Mouse (Mus musculus) cortical plate, adult 2 months (tissue): ENCODE measurements around the gene Nat9. TPM values are rescaled to one million over a fixed set of nuclear protein-coding genes. Genes with fewer than 3 reads are reported as not detected.

Source experiments
- H3K27ac ChIP-seq: fragments of 200-500 bp; 2 replicates; pipeline ENCODE4 v1.5.1; 2012; ENCODE audit warnings: low read length, control low read depth, inconsistent platforms; ENCODE audit not compliant: insufficient read depth
- H3K4me1 ChIP-seq: fragments of 200-500 bp; 2 replicates; pipeline ENCODE4 v1.6.1; 2011; ENCODE audit warnings: low read length; ENCODE audit not compliant: control insufficient read depth, insufficient read depth
- H3K4me3 ChIP-seq: fragments of 200-500 bp; 2 replicates; pipeline ENCODE4 v1.5.1; 2011; ENCODE audit warnings: mild to moderate bottlenecking, low read length, control low read depth; ENCODE audit not compliant: insufficient read depth
- CTCF ChIP-seq: fragments of 200-500 bp; IDR thresholded peaks from 2 replicates; pipeline ENCODE4 v1.5.1; 2011; ENCODE audit warnings: mild to moderate bottlenecking, control low read depth, low read length; ENCODE audit not compliant: insufficient read depth; ENCODE audit errors: extremely low read depth
- POLR2A ChIP-seq: fragments of 200-500 bp; IDR thresholded peaks from 2 replicates; pipeline ENCODE4 v1.6.1; 2011; ENCODE audit warnings: mild to moderate bottlenecking, low read length, control low read depth; ENCODE audit not compliant: insufficient read depth; ENCODE audit errors: extremely low read depth
- polyA plus RNA-seq: library from polyadenylated mRNA; depleted of rRNA; stranded (reverse); fragments of >200 nt; gene quantifications from 2 replicates; pipeline ENCODE4 v1.2.3, GENCODE M21; 2012

Nat9 gene
- polyA plus RNA-seq, 1 experiment, result 40.9 TPM

DNA sequence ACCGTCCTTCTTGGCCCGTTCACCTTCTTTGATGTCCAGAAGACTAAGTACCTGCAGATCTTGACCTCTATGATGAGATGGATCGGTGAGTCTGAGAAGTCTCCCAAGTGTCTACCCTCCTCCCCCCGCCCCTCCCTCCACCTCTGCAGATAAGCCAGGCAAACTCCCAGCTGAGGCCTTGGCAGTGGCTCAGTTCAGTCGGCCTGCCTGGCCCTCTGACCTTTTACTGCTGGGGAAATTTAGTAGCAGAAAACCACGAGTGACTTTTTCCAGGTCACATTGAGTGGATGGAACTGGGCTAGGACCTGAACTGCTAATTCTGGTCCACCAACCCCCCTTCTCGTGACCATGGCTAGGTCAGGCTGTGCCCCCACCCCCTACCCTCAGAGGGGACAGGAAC is 40.8 kb upstream of the Nat9 start:
- H3K4me1 ChIP-seq, result 0 out of 2 replicates have a peak, but pooled peaks cover 2% of the 10 kb centered on the region
- no peak overlapping the region for H3K27ac ChIP-seq

DNA sequence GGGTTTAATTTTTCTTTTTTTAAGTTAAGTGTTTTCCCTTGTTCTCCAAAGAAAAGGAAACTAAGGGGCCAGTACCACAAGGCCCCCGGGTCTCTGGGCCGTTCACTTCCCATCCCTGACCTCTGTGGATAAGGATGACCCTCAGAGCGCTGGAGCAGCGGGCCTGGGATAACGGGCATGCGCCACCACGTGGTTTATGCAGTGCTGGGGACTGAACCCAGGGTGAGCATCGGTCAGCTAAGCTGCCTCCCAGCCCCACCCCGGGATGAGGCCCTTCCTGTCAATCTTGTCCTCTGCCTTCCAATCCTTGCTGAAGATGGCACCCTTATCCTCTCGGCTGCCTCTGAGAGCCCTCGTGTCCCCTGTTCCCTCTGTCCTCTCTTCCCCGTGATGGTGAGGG is 40.0 kb upstream of the Nat9 start:
- H3K27ac ChIP-seq, result no peak overlapping the region
- no peak for TF ChIP-seq CTCF
- no peak for TF ChIP-seq POLR2A
- H3K4me3 ChIP-seq, result no peak overlapping the region
- H3K4me1 ChIP-seq, result peaks cover 2% of the 10 kb centered on the region; the same call in 1 of the 2 replicates

More for the DNA sequence above, 40.8 kb upstream of the Nat9 start:
- TF ChIP-seq POLR2A (no peak), CTCF (no peak)
- H3K4me3 ChIP-seq, result no peak overlapping the region

DNA sequence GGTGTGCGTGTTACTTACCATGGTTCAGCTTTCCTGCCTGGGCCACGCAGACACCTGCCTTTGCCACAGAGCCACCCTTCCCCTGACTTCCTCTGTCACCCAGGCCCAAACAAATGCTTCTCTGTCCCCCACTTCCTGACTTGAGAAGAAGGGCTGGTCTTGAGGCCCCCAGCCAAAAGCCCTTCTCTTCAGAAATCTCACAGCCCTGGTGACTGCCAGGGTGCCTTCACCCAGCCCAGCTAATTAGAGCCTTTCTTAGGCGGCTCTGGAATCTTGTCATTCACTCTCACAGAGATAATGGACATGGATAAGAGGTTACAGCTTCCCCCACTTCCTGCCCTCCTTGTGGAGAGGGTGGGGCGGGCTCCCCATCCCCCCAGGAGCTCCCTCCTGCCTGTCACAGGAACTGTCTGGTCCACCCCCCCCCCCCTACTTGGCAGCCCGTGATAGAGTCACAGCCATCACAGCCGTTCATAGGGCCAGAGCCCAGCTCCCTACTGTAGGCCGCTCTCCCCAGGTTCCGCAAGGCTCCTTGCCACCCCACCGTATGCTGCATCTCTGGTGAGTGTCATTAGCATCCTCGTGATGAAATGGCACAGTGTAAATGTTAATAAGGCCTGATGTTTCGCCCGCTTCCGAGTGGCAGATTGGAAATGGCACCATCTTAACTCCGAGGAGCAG is 39.3 kb upstream of the Nat9 start:
- H3K4me3 ChIP-seq, result no peak overlapping the region
- no peak overlapping the region for H3K27ac ChIP-seq
- peaks cover 2% of the 10 kb centered on the region; the same call in 1 of the 2 replicates for H3K4me1 ChIP-seq
- no peak for TF ChIP-seq CTCF
- TF ChIP-seq POLR2A, result no peak

DNA sequence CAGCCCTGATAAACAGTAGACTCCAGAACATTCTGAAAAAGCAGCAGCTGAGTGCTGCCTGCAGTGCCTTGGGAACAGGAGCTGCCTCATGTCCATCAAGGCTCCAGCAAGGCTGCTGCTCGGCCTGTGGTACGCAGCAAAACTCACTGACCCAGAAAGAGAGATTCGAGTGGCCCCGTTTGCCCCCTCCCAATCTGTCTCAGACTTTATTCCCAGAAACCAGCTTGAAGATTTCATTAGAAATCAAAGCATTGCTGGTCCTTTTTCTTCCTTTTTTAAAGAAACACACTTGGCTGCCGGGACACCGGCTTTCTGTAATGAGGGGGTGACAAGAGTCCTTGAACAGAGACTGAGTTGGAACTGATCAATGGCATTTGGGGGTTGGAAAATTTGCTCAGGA is 37.6 kb upstream of the Nat9 start:
- H3K4me3 ChIP-seq, result no peak overlapping the region
- H3K4me1 ChIP-seq, result peaks cover 2% of the 10 kb centered on the region; the same call in 1 of the 2 replicates
- TF ChIP-seq CTCF, result no peak
- TF ChIP-seq POLR2A, result no peak
- no peak overlapping the region for H3K27ac ChIP-seq

DNA sequence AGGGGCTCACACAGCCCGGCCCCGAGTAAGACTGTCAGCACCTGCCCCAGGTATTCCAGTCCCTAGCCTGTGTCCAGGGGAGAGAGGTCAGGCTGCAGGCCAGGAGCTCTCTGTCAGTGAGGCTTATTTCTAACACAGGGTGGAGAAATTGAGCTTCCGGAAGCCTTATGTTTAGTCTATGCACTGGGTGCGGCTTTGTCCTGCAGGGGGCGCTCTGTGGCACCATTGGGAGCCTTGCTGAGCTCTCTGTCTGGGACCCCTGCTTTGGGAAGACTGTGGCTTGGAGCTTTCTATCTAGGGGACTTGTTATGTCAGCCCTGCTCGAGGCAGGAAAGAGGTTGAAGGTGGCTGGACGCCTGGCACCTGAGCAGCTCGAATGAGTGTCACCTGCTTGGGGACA is 37.2 kb upstream of the Nat9 start:
- Histone ChIP-seq H3K27ac (no peak overlapping the region), H3K4me3 (no peak overlapping the region), H3K4me1 (peaks cover 2% of the 10 kb centered on the region; the same call in 1 of the 2 replicates)
- TF ChIP-seq CTCF (peak; percentile 42; the same call in 1 of the 2 replicates), POLR2A (no peak)

DNA sequence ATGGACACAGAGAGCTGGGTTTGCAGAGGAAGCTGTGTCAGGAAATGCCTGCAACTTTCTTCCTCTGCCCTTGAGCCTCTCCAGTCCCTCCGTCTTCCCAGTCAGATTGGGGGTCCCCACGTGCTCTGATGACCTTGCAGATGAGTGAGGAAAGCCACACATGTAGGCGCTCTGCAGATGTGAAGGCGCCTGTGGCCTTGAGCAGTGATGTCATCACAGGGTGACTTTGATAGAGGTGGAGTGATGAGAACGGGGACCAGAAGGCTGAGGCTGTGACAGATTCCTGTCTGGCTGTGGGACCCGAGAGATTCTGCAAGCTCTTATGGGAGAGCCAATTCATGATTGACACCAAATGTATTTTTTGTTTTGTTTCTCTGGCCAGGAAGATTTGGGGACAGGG is 36.2 kb upstream of the Nat9 start:
- H3K27ac ChIP-seq, result no peak overlapping the region
- H3K4me3 ChIP-seq, result no peak overlapping the region
- H3K4me1 ChIP-seq, result peaks cover 2% of the 10 kb centered on the region; the same call in 1 of the 2 replicates
- TF ChIP-seq CTCF (no peak), POLR2A (no peak)

DNA sequence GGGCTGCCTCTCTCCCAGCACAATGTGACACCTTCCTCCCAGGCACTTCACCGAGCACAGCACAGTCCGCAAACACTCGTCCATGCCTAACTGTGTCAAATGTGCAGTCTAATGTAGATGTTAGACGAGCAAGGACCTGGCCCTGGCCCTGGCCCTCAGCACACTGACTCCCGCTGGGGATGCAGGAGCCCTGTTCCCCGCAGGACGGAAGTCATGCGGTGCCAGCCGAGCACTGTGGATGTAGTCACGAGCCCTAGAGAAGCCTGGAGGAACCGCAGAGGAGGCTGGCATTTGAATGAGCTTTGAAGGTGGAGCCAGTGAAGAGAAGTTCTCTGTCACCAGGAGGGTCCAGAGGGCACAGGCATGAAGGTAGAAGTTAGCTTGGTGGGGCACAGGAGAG is 35.8 kb upstream of the Nat9 start:
- Histone ChIP-seq H3K4me1 (peaks cover 2% of the 10 kb centered on the region; the same call in 1 of the 2 replicates), H3K27ac (no peak overlapping the region), H3K4me3 (no peak overlapping the region)
- TF ChIP-seq POLR2A (no peak), CTCF (no peak)

DNA sequence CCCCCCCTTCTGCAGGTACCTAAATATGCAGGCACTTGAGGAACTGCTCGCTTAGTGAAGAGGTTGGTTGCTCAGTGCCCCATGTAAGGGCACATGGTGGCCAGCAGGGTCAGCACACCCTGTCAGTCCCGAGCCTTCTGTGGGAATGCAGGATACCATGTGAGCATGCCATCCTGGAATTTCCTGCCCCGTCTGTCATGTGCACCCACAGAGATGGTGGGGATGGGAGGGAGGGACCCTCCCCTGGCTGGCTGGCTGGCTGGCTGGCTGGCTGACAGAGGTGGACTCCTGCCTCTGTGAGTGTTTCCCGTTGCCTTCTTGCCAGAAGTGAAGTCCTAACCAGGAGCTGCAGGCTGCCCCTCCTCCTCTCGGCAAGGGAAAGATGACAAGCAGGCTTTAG is 34.9 kb upstream of the Nat9 start:
- peaks cover 2% of the 10 kb centered on the region; the same call in 1 of the 2 replicates for H3K4me1 ChIP-seq

DNA sequence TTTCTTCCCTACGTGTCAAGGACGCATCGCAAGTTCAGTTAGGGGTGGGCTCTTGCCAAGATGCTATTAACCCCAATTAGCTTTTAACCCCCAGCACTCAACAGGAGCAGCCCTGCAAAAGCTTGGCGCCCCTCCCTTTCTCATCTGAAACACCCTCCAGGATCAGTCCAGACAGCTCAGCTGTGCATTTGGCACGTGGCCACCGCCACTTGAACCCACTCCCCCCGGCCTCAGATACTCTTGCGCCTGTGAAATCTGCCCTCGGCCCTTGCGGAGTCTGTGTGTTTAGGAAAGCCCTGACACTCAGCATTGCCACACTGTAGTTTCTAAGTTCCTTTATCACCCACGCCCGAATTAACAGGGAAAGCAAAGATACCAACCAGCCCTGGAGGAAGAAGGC is 34.4 kb upstream of the Nat9 start:
- Histone ChIP-seq H3K4me3 (no peak overlapping the region), H3K27ac (no peak overlapping the region), H3K4me1 (no peaks in the 10 kb centered on the region; the same call in 1 of the 2 replicates)
- TF ChIP-seq POLR2A (no peak), CTCF (no peak)

More for the DNA sequence above, 34.9 kb upstream of the Nat9 start:
- Histone ChIP-seq H3K27ac (no peak overlapping the region), H3K4me3 (no peak overlapping the region)
- TF ChIP-seq CTCF (no peak), POLR2A (no peak)

DNA sequence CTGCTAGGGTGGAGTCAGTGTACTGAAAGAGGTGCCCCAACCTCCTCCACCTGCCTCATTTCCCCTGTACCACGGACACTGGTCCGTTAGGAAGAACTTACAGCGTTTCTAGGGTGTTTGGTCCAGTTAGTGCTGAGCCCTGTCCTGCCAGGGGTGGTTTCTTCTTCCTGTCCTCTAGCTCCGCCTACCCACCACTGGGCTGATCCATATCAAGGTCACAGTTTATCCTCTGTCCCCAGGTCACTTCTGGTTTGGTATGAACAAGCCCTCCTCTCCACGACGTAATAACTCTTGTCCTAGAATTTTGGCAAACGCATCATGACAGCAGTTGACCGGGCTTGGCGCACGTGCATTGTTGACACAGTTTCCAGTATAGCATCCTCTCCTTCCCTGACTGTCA is 32.0 kb upstream of the Nat9 start:
- H3K27ac ChIP-seq, result no peak overlapping the region
- TF ChIP-seq CTCF (no peak), POLR2A (no peak)

DNA sequence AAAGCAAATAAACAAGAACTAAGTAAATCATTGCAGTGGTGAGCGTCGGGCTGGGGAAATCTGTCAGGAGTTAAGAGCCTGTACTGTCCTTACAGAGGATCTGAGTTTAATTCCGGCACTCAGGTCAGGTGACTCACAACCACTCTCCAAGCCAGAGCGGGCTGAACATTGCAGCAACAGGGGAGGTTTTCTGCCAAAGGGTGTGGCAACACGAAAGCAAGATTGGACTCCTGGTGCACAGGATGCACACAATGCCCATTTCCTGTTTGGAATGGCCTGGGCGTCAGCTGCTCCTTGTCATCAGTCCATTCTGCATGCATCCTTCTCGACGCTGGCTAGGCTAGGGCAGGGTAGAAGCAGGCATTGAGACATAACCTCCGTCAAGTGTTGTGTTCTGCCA is 31.6 kb upstream of the Nat9 start:
- TF ChIP-seq CTCF (no peak), POLR2A (no peak)
- Histone ChIP-seq H3K4me1 (no peaks in the 10 kb centered on the region; the same call in 1 of the 2 replicates), H3K27ac (no peak overlapping the region), H3K4me3 (no peak overlapping the region)

More for the DNA sequence above, 32.0 kb upstream of the Nat9 start:
- no peaks in the 10 kb centered on the region; the same call in 1 of the 2 replicates for H3K4me1 ChIP-seq
- H3K4me3 ChIP-seq, result no peak overlapping the region
